Mouse (Mus musculus): ENCODE results near the gene Plekhm1. TPM values are rescaled to one million over a fixed set of nuclear protein-coding genes. Genes with fewer than 3 reads are reported as not detected.

Plekhm1 gene
- polyA plus RNA-seq, 1 experiment from 2014 or later = 8.0 TPM

DNA sequence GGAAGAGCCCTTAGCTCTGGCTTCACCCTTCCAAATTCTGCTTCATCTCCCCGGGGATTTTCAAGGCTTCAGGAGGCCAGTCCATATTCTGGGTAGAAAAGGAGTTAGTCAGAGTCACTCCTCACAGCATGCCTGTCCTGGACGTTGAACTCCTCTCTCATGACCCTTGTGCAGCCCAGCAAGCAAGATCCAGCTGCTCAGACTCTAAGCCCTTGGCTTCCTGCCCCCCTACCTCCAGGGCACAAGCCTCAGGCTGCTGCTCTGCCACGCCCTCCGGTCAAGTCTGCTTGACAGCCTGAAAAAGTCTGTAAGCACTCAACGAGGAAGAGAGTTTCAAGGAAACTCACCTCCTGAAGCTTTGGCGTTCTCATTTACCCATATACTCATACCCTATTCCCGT is 5.9 kb downstream of the Plekhm1 start:
- peaks cover 10% of the 10 kb centered on the region for H3K4me1 ChIP-seq
- no peak for DNase-seq (ENCODE audit: low spot score)
- no peak overlapping the region for H3K27ac ChIP-seq (replicated peaks)
- no peaks in the 10 kb centered on the region for H3K27me3 ChIP-seq (ENCODE audit: low read depth, poor library complexity, severe bottlenecking)
- H3K4me3 ChIP-seq = no peak overlapping the region
- WGBS = 83% methylated on average over 7 of the region's 7 CpGs
- peaks cover 51% of the 10 kb centered on the region for H3K36me3 ChIP-seq
- H3K9me3 ChIP-seq (replicated peaks) = no peaks in the 10 kb centered on the region

DNA sequence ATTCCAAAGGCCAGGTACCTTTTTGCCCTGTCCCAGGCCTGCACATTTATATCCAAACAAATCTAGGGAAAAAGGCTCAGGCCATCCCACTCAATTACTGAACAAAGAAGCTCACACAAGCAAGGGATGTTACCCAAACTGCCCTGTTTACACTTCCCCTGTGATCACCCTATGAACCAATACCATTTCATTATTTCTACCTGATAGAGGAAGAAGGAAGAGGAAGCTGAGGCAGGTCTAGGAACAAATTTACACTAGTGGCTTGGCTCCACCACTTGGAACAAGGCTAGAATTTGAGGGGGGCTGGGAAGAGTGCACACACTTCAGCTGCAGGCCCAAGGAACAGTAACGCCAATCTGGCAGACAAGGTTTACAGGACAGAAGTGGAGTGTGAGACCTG is 6.7 kb downstream of the Plekhm1 start:
- H3K9me3 ChIP-seq (replicated peaks) = no peaks in the 10 kb centered on the region
- 90% methylated on average over 1 of the region's 1 CpGs for WGBS
- no peaks in the 10 kb centered on the region for H3K27me3 ChIP-seq (ENCODE audit: low read depth, poor library complexity, severe bottlenecking)
- H3K27ac ChIP-seq (replicated peaks) = no peak overlapping the region
- peaks cover 3% of the 10 kb centered on the region; the same call in 1 of the 2 replicates for H3K4me1 ChIP-seq
- no peak for DNase-seq (ENCODE audit: low spot score)
- H3K4me3 ChIP-seq = no peak overlapping the region
- peaks cover 54% of the 10 kb centered on the region for H3K36me3 ChIP-seq

DNA sequence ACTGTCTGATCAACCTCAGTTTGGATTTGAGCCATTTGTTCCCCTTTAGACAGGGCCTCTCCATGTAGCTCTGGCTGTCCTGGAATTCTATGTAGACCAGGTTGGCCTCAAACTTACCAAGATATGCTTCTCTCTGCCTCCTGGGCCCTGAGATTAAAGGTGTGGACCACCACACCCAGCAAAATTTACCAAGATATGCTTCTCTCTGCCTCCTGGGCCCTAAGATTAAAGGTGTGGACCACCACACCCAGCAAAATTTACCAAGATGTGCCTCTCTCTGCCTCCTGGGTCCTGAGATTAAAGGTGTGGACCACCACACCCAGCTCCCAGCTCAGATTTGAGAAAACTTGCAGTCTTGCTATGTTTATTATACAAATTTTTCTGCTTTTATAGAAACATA is 7.9 kb downstream of the Plekhm1 start:
- Histone ChIP-seq H3K9me3 (replicated peaks) (no peaks in the 10 kb centered on the region), H3K4me1 (no peaks in the 10 kb centered on the region), H3K36me3 (peaks cover 54% of the 10 kb centered on the region), H3K27ac (replicated peaks) (no peak overlapping the region), H3K27me3 (ENCODE audit: low read depth, poor library complexity, severe bottlenecking) (no peaks in the 10 kb centered on the region), H3K4me3 (no peak overlapping the region)
- DNase-seq (ENCODE audit: low spot score) = no peak

DNA sequence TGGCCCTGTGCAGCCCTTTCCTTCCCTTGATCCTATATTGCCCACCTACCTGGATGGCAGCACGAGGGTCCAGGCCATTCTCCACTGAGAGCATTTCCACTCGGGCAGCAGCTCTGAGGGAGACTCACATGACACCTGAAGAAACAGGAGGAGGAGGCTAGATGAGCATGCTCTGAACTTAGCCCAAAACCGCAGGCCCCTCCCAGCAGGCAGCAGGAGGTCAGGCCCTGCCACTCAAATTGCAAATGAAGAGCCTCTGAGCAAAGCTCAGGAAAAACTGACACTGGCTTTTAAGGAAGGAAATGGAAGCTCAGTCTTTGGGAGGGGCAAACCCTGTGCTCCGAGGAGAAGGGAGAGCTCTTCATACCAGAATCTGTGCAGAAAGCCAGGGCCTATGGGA is 8.7 kb downstream of the Plekhm1 start:
- H3K4me1 ChIP-seq = no peaks in the 10 kb centered on the region
- no peak overlapping the region for H3K4me3 ChIP-seq
- H3K9me3 ChIP-seq (replicated peaks) = no peaks in the 10 kb centered on the region
- H3K27ac ChIP-seq (replicated peaks) = no peak overlapping the region
- WGBS = 59% methylated on average over 4 of the region's 4 CpGs
- H3K27me3 ChIP-seq (ENCODE audit: low read depth, poor library complexity, severe bottlenecking) = no peaks in the 10 kb centered on the region
- DNase-seq (ENCODE audit: low spot score) = no peak
- peaks cover 52% of the 10 kb centered on the region for H3K36me3 ChIP-seq

DNA sequence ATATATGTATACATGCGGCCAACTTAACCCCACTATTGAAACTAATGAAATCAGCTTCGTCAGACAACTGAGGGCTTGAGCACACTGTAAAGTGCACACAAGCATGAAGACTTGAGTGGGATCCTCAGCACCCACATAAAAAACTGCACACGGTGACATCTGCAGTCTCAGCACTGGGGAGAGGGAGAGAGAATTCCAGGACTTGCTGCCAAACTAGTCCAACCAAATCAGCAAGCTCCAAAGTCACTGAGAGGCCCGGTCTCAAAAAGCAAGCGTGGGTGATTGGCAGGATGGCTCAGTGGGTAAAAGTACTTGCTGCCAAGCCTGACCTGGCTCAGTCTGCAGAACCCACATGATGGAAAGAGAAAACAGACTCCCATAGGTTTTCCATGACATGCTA is 9.7 kb downstream of the Plekhm1 start:
- Histone ChIP-seq H3K27me3 (ENCODE audit: low read depth, poor library complexity, severe bottlenecking) (no peaks in the 10 kb centered on the region), H3K9me3 (replicated peaks) (no peaks in the 10 kb centered on the region), H3K4me1 (no peaks in the 10 kb centered on the region), H3K27ac (replicated peaks) (no peak overlapping the region), H3K4me3 (no peak overlapping the region), H3K36me3 (peaks cover 54% of the 10 kb centered on the region)
- 94% methylated on average over 5 of the region's 5 CpGs for WGBS
- DNase-seq (ENCODE audit: low spot score) = no peak

DNA sequence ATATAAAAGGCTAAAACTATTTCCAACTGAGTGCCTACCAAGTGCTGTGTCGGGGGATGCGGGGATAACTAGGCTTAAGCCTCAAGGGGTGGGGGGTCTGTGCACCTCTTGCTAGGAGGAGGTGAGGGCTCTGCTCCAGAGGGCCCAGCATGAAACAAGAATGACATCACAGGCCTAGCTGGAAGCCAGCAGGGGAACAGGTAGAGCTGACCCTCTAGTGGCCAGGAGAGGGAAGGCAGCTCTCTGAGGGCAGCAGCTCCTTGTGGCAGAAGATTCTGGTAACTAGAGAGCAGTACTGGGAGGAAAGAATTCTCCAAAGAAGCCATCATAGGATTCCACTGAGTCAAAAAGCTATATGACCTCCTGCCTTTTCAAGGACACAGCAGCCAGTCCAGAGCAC is 10.3 kb downstream of the Plekhm1 start:
- DNase-seq (ENCODE audit: low spot score) = peak; percentile 15
- Histone ChIP-seq H3K4me3 (no peak overlapping the region), H3K27ac (replicated peaks) (no peak overlapping the region), H3K9me3 (replicated peaks) (no peaks in the 10 kb centered on the region), H3K4me1 (no peaks in the 10 kb centered on the region), H3K27me3 (ENCODE audit: low read depth, poor library complexity, severe bottlenecking) (no peaks in the 10 kb centered on the region), H3K36me3 (peaks cover 55% of the 10 kb centered on the region)
- 52% methylated on average over 2 of the region's 2 CpGs for WGBS

DNA sequence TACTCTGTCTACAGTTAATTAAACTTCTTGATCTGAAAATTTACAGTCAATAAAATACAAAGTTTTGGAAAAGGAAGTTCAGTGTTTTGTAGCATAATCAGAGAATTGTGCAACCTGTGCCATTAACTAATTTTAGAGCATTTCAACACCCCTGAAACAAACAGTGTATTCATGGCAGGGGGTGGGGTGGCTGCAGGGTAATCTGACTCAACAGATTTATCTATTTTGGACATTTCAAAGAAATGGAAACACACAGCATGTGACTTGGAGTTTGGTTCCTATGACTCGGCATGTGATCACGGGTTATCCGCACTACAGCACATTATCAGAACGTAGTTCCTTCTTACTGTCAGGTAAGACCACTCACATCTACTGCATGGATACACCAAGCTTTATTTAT is 12.5 kb downstream of the Plekhm1 start:
- Histone ChIP-seq H3K27ac (replicated peaks) (no peak overlapping the region), H3K4me3 (no peak overlapping the region), H3K4me1 (no peaks in the 10 kb centered on the region), H3K27me3 (ENCODE audit: low read depth, poor library complexity, severe bottlenecking) (no peaks in the 10 kb centered on the region), H3K36me3 (peaks cover 62% of the 10 kb centered on the region), H3K9me3 (replicated peaks) (no peaks in the 10 kb centered on the region)
- no peak for DNase-seq (ENCODE audit: low spot score)
- 93% methylated on average over 4 of the region's 4 CpGs for WGBS

DNA sequence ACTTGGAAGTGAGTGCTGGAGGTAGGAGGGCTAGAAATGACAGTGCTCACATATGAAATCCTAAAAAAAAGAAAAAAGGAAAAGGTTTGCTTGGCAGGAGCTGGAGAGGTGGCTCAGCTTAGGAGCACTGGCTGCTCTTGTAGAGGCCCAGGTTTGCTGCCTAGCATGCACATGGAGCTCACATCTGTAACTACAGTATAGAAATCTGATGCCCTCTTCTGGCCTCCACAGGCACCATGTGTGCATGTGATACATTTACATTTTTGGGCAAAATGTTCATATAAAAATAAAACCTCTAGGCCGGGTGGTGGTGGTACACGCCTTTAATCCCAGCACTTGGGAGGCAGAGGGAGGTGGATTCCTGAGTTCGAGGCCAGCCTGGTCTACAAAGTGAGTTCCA is 13.4 kb downstream of the Plekhm1 start:
- WGBS = 89% methylated on average over 3 of the region's 3 CpGs
- peaks cover 65% of the 10 kb centered on the region for H3K36me3 ChIP-seq
- H3K27me3 ChIP-seq (ENCODE audit: low read depth, poor library complexity, severe bottlenecking) = no peaks in the 10 kb centered on the region
- no peak overlapping the region for H3K4me3 ChIP-seq
- H3K9me3 ChIP-seq (replicated peaks) = no peaks in the 10 kb centered on the region
- H3K4me1 ChIP-seq = no peaks in the 10 kb centered on the region
- no peak for DNase-seq (ENCODE audit: low spot score)
- no peak overlapping the region for H3K27ac ChIP-seq (replicated peaks)

DNA sequence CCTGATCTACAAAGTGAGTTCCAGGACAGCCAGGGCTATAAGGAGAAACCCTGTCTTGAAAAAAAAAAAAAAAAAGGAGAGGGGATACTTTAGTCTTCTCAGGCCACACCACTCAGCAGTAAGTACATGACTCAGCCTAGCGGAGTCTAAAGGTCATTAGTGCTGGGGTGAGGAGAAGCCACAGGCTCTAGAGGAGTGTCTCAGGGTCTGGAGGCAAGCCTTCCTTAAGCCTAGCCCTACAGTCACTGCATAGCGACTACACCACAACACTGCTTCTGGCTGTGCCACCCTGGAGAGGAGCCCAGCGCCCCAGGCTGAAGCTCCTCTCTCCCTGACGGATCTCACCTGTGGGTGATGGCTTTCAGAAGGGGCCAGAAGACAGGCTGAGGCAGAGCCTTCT is 15.8 kb downstream of the Plekhm1 start:
- Histone ChIP-seq H3K4me3 (no peak overlapping the region), H3K4me1 (no peaks in the 10 kb centered on the region), H3K36me3 (peaks cover 66% of the 10 kb centered on the region), H3K27me3 (ENCODE audit: low read depth, poor library complexity, severe bottlenecking) (no peaks in the 10 kb centered on the region), H3K27ac (replicated peaks) (no peak overlapping the region), H3K9me3 (replicated peaks) (no peaks in the 10 kb centered on the region)
- DNase-seq (ENCODE audit: low spot score) = no peak
- 91% methylated on average over 4 of the region's 4 CpGs for WGBS

DNA sequence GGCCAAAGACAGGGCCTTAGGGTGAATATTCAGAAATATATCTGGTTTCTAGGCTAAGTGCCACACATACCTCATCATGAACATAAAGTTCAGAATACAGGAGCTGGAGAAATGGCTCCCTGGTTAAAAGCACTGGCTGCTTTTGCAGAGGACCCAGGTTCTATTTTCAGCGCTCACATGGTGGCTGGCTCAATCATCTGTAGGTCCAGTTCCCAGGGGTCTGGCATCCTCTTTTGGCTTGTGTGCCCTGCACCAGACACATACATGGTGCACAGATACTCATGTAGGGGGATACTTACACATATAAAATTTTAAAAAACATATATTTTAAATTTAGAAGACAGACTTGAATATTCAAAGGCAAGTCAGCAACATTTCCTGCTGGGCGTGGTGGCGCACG is 16.3 kb downstream of the Plekhm1 start:
- DNase-seq (ENCODE audit: low spot score) = no peak
- H3K9me3 ChIP-seq (replicated peaks) = no peaks in the 10 kb centered on the region
- WGBS = over 99% methylated on average over 4 of the region's 4 CpGs
- no peak overlapping the region for H3K4me3 ChIP-seq
- peaks cover 66% of the 10 kb centered on the region for H3K36me3 ChIP-seq
- H3K27ac ChIP-seq (replicated peaks) = no peak overlapping the region
- no peaks in the 10 kb centered on the region for H3K4me1 ChIP-seq
- H3K27me3 ChIP-seq (ENCODE audit: low read depth, poor library complexity, severe bottlenecking) = no peaks in the 10 kb centered on the region

DNA sequence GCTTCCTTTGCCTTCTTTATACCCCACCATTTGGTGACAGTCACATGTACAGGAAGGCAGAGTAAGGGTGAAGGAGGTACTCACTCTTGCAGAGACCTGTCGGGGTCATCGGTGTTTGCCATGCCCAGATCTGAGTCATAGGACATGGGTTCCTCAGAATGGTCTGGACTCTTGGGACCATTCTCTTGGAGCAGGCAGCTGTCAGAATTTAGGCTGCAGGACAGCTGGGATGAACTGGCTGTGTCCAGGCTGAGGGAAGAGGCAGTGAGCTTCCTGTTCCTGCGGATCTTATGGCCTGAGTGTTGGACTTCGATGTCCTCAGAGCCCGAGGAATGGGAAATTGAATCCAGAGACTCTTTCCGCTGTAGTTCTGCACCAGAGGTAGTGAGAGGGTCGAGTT is 17.9 kb downstream of the Plekhm1 start:
- H3K9me3 ChIP-seq (replicated peaks) = no peaks in the 10 kb centered on the region
- H3K4me3 ChIP-seq = no peak overlapping the region

DNA sequence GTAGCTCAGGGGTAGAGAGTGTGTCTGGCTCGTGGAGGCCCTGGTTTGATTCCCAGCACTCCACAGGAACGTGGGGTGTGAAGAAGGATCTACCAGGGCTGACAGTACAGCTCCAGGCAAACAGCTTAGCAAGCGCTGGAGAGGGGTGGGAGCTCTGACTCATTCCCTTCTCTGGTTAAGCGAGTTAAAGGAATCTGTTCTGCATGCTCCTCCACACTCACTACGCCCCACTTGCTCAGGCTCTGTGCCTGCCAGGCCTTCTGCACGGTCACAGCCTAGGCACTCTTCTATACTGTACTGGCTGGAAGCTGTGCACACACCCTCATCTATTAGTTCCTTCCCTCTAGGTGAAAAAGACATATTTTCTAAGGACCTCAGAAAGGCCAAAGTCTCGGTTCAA is 18.5 kb downstream of the Plekhm1 start:
- no peaks in the 10 kb centered on the region for H3K9me3 ChIP-seq (replicated peaks)
- no peak overlapping the region for H3K27ac ChIP-seq (replicated peaks)
- H3K36me3 ChIP-seq = peaks cover 83% of the 10 kb centered on the region
- H3K4me1 ChIP-seq = no peaks in the 10 kb centered on the region
- H3K27me3 ChIP-seq (ENCODE audit: low read depth, poor library complexity, severe bottlenecking) = no peaks in the 10 kb centered on the region
- H3K4me3 ChIP-seq = no peak overlapping the region
- no peak for DNase-seq (ENCODE audit: low spot score)
- 89% methylated on average over 7 of the region's 7 CpGs for WGBS

More for the DNA sequence above, 17.9 kb downstream of the Plekhm1 start:
- no peak overlapping the region for H3K27ac ChIP-seq (replicated peaks)
- DNase-seq (ENCODE audit: low spot score) = no peak
- peaks cover 78% of the 10 kb centered on the region for H3K36me3 ChIP-seq
- WGBS = 94% methylated on average over 7 of the region's 7 CpGs
- H3K27me3 ChIP-seq (ENCODE audit: low read depth, poor library complexity, severe bottlenecking) = no peaks in the 10 kb centered on the region
- no peaks in the 10 kb centered on the region for H3K4me1 ChIP-seq

DNA sequence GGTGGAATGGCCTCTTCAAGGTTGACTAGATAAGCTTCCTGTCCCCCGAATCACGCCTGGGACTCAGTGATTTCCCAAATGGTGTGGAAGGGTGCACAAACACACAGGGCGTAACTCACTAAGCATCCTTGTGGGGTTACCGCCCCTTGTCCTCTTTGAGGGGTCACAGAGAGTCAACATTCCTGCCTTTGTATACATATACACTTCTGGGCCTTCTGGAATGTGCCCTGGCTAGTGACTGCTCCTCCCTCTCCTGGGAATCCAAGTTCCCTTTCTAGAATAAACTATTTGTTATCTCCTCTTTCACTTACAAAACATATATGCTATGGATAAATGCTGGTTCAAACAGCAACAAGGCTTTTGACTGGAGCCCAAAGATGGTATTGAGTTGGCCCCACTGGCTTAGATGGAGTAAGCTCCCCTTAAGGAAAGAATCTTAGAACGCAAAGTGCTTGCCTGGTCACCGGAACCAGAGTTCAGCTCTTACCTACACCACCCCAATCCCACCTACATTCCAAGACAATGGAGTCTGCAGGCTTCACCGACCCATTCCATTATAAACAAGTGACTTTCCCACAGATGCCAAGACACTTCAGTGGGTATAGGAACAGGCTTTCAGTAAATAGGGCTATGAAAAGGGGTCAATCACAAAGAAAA is 24.5 kb downstream of the Plekhm1 start:
- no peaks in the 10 kb centered on the region for H3K27me3 ChIP-seq (ENCODE audit: low read depth, poor library complexity, severe bottlenecking)
- no peak overlapping the region for H3K4me3 ChIP-seq
- no peak for DNase-seq (ENCODE audit: low spot score)
- no peaks in the 10 kb centered on the region for H3K4me1 ChIP-seq
- 79% methylated on average over 7 of the region's 7 CpGs for WGBS
- peaks cover 54% of the 10 kb centered on the region for H3K36me3 ChIP-seq
- no peaks in the 10 kb centered on the region for H3K9me3 ChIP-seq (replicated peaks)
- no peak overlapping the region for H3K27ac ChIP-seq (replicated peaks)

DNA sequence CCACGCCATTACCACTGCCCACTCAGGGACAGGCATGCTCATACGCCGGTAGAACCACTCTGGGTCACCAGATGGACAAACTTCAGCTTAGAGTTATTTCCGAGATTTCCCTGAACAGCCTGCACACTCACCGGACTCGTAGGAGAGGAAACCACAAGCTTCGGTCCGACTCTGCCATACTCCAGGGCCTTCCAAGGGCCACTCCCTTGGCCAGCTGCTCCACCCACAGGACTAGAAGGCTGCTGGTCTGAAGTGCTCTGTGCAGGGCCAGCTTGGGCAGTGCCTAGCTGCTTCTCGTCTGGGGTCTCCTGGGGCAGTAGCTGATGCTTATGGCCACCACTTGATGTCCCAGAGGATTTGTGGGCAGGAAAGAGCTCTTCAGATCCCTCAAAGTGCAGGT is 25.7 kb downstream of the Plekhm1 start:
- no peak for DNase-seq (ENCODE audit: low spot score)
- Histone ChIP-seq H3K4me3 (no peak overlapping the region), H3K9me3 (replicated peaks) (no peaks in the 10 kb centered on the region), H3K27me3 (ENCODE audit: low read depth, poor library complexity, severe bottlenecking) (no peaks in the 10 kb centered on the region), H3K4me1 (no peaks in the 10 kb centered on the region), H3K36me3 (peaks cover 42% of the 10 kb centered on the region), H3K27ac (replicated peaks) (no peak overlapping the region)
- WGBS = 95% methylated on average over 9 of the region's 9 CpGs
